Mouse (Mus musculus): ENCODE measurements around the gene Setd2.

GRCm38 (mm10) chr9:110541988-110542387, 9.6 kb downstream of the Setd2 start:
- no peak for TF ChIP-seq POLR2AphosphoS2 (IDR thresholded peaks at IDR 0.05; ENCODE audit: insufficient read length, low read depth)
- no peak for TF ChIP-seq USF1 (IDR thresholded peaks at IDR 0.05; ENCODE audit: low read depth)
- no peak for TF ChIP-seq POLR2A (IDR thresholded peaks at IDR 0.05; ENCODE audit: insufficient read length, low read depth)
- TF ChIP-seq MAX (IDR thresholded peaks at IDR 0.05; ENCODE audit: low read depth): no peak
- TF ChIP-seq CEBPB (IDR thresholded peaks at IDR 0.05; ENCODE audit: insufficient read depth, poor library complexity, severe bottlenecking): no peak
- TF ChIP-seq E2F4 (IDR thresholded peaks at IDR 0.05; ENCODE audit: insufficient read depth): no peak
- TF ChIP-seq TCF12 (IDR thresholded peaks at IDR 0.05; ENCODE audit: insufficient read depth, poor library complexity, severe bottlenecking): no peak
- TF ChIP-seq MYOG (IDR thresholded peaks at IDR 0.05; ENCODE audit: control insufficient read depth in 1 of 3, insufficient read depth in 1 of 3, insufficient read length in 2 of 3, low read depth in 2 of 3): no peak
- TF ChIP-seq SRF (IDR thresholded peaks at IDR 0.05; ENCODE audit: control insufficient read depth, insufficient read length, low read depth): no peak
